ENCODE assay signal across 20 mouse cellular contexts in genomic region chr6:67181459-67181858, GRCm38 (mm10).
"Had no signal": no experiment of that assay in that cellular context is flagged by ENCODE, and none has a peak within 500 bp of the region (broad histone marks: within the 10 kb centered on the region; RNA-seq: fewer than 3 reads in every experiment).

No protein-coding gene starts in this region.

- H3K4me3 ChIP-seq: limb, embryonic 10.5 days; limb, embryonic 13.5 days; midbrain, embryonic 12.5 days; midbrain, embryonic 15.5 days; myocyte; neural tube, embryonic 13.5 days had no signal

- H3K9me3 ChIP-seq: limb, embryonic 10.5 days; limb, embryonic 13.5 days; midbrain, embryonic 12.5 days; midbrain, embryonic 15.5 days; neural tube, embryonic 13.5 days had no signal

- H3K9ac ChIP-seq: limb, embryonic 13.5 days; liver, embryonic 14.5 days; lung, embryonic 14.5 days; midbrain, embryonic 12.5 days; midbrain, embryonic 15.5 days; neural tube, embryonic 13.5 days had no signal

- H3K36me3 ChIP-seq: limb, embryonic 10.5 days; limb, embryonic 13.5 days; midbrain, embryonic 12.5 days; midbrain, embryonic 15.5 days; neural tube, embryonic 13.5 days had no signal

- H3K4me1 ChIP-seq: midbrain, embryonic 12.5 days; midbrain, embryonic 15.5 days; neural tube, embryonic 13.5 days had no signal

- H3K27me3 ChIP-seq: limb, embryonic 13.5 days; midbrain, embryonic 12.5 days; midbrain, embryonic 15.5 days; neural tube, embryonic 13.5 days had no signal

- H3K27ac ChIP-seq: kidney, postnatal 0 days; limb, embryonic 10.5 days; limb, embryonic 13.5 days; liver, embryonic 14.5 days; macrophage; midbrain, embryonic 12.5 days; midbrain, embryonic 15.5 days; neural tube, embryonic 13.5 days had no signal

- ATAC-seq: inflammation-experienced regulatory T-cells, adult 6 months; intestine, embryonic 16.5 days; lung, postnatal 0 days; midbrain, embryonic 15.5 days had no signal

- DNase-seq: kidney, adult 18-20 months; kidney, adult 9 months; kidney, postnatal 25 days; lung, embryonic 14.5 days; retina, postnatal 1 day; thymus, adult 2 months; thymus, postnatal 14 days; thymus, postnatal 4 days had no signal

- H3K4me2 ChIP-seq: limb, embryonic 13.5 days; lung, embryonic 14.5 days; midbrain, embryonic 12.5 days; midbrain, embryonic 15.5 days; neural tube, embryonic 13.5 days had no signal
